Mouse (Mus musculus) regulatory T cell (primary cell): Measurements from ENCODE around the gene P3h4.

Experiments used
- in situ Hi-C: fragments of 300-600 bp; cut with MboI, MseI; formaldehyde crosslinking; loops from one replicate; pipeline ENCODE4 v1.15.1; 2025; ENCODE audit warnings: high pct_unique_total_duplicates

Gene P3h4

GRCm38 (mm10) chr11:100392958-100393357 is 21.7 kb downstream of the P3h4 start:
- in situ Hi-C loops: no loop called here

- in situ Hi-C loops: no loop called here
Observed at GRCm38 (mm10) chr11:100391884-100392345, 22.7 kb downstream of the P3h4 start.

DNA sequence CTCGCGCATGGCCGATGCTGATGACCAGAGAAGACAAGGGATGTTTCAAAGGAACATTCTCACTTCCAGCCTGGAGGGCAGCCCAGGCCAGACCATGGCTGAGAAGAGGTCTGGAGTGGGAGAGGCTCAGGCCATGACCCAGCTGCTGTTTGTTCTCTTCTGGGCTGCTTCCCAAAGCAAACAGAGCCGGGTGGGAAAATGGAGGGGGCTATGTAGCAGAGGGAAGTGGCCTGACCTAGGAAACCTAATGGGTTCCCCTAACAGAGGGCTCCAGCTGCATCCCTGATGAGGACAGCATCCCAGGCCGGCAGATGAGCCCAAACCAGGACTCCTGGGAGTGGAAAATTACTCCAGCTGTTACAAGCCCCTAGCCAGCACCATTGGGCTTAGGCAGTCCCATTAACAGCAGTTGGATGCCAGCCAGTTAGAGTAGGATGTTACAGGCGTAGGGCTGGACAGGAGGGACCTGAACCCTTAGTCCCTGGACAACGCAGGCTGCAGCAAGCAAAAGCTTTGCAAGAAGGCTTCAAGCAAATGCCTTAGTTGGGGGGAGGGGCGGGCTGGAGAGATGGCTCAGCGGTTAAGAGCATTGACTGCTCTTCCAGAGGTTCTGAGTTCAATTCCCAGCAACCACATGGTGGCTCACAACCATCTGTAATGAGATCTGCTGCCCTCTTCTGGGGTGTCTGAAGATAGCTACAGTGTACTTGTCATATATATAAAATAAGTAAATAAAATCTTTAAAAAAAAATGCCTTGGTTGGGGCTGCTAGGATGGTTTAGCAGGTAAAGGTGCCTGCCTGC is 23.4 kb downstream of the P3h4 start:
- in situ Hi-C loops: no loop called here

GRCm38 (mm10) chr11:100389931-100390445 is 24.6 kb downstream of the P3h4 start:
- in situ Hi-C loops: no loop called here

DNA sequence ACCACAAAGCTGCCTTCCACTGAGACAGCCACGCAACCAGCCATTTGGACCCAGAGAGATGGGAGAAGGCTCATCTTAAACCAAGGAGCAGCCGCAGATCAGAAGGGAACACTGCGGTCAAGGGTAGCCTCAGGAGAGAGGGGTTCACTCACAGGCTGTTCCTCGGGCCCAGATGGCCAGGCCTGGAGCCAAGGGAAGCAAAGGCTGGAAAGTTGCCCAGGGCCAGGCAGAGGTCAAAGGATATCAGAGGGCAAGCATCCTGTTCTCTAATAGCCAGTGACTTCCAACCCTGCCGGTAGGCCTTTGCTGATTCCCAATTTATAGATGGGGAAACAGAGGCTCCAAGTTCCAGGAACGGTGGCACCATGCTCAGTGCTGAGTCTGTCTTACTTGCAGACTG is 26.0 kb downstream of the P3h4 start:
- in situ Hi-C loops: no loop called here

GRCm38 (mm10) chr11:100387589-100388375 is 26.9 kb downstream of the P3h4 start:
- in situ Hi-C loops: no loop called here

- in situ Hi-C loops: no loop called here
Observed at GRCm38 (mm10) chr11:100387111-100387510, 27.5 kb downstream of the P3h4 start.

- in situ Hi-C loops: no loop called here
Observed at GRCm38 (mm10) chr11:100386586-100386985, 28.1 kb downstream of the P3h4 start.

DNA sequence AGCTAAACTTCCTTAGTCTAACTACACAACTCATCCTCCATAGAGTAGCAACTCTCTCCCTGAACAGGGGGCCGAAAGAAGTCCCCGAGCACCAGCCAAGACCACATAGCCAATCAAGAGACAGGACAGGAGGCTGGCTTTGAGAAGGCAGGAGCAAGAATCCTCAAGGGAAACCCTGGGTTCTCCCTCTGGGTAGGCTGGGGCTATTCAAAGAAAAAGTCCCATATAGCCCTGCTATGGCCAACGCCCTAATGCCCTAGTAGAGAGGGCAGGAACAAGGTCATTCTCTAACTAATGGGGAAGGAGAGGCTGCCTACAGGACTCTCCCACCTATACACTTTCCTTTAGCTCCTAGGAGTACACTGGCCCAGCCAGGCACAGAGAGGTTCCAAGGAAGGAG is 29.6 kb downstream of the P3h4 start:
- in situ Hi-C loops: no loop called here

GRCm38 (mm10) chr11:100382682-100383081 is 32.0 kb downstream of the P3h4 start:
- in situ Hi-C loops: no loop called here

DNA sequence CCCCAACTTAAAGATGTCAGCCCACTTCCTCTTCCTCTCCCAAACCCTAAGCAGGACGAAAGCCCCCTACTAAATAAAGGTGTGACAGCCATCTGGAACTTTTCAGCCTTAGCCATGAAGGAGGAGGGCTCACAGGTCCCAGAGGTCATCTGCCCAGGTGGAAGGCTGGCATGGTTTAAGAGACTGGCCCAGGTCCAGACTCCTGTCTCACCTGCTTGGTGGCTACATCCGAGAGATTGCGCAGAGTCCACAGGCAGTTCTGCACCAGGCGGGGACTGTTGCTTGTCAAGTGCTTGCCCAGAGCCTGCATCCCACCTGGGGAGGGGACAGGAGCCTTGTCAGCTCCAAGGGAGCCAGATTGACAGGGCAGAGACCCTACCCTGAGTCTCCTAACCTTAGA is 35.3 kb downstream of the P3h4 start:
- in situ Hi-C loops: no loop called here

- in situ Hi-C loops: no loop called here
Observed at GRCm38 (mm10) chr11:100378446-100378845, 36.2 kb downstream of the P3h4 start.

DNA sequence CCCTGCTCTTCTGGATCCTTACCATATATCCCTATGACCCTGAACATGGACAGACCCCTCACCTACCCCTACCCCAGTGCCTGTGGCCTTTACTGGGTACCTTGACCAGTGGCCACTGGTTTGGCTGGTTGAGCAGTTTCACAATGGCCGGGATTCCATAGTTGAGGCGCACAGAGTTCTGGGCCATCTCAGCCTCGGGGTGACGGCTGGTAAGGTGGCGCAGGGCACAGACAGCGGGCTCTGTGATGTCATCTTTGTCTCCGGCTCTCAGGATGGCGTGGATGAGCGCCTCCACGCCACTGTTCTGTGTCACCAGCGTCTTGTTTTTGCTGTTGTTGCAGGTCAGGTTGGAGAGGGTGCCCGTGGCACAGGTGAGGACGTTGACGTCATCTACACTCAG is 36.6 kb downstream of the P3h4 start:
- in situ Hi-C loops: no loop called here

DNA sequence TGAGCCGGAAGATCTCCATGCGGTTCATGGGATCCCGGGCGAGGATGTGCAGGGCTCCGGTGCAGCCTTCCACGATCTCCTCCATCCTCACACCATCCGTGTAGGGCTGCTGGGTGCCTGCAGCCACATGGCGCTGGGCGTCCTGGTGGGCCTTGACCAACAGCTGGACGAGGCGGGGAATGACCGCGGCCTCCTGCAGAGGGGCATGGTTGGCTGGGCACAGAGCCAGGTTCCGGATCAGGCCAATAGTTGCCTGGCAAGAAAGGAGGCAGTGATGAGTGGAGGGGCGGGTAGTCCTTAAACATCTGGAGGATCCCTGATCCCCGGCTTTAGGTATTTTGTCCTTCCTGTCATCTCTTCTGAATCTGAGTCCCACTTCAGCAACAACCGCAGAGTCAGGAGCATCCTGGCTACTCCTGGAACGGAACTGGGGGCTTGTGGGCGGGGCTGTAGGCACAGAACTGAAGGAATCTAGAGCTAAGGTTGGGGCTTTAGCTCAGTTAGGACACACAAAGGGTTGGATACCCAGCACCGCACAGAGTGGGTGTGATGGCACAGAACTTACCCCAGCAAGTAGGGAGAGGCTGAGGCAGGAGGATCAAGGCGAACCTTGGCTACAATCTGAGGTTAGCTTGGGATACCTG is 37.8 kb downstream of the P3h4 start:
- in situ Hi-C loops: no loop called here

- in situ Hi-C loops: no loop called here
Observed at GRCm38 (mm10) chr11:100376005-100376404, 38.6 kb downstream of the P3h4 start.

- in situ Hi-C loops: no loop called here
Observed at GRCm38 (mm10) chr11:100375127-100375526, 39.5 kb downstream of the P3h4 start.

- in situ Hi-C loops: no loop called here
Observed at GRCm38 (mm10) chr11:100371981-100372558, 42.6 kb downstream of the P3h4 start.

- in situ Hi-C loops: loop anchor here (5.0 kb wide), 1 partner anchor 37 kb away; no protein-coding TSS in a partner anchor
Observed at GRCm38 (mm10) chr11:100369822-100370221, 44.8 kb downstream of the P3h4 start.

- in situ Hi-C loops: loop anchor here (5.0 kb wide), 1 partner anchor 38 kb away; no protein-coding TSS in a partner anchor
Observed at GRCm38 (mm10) chr11:100369145-100369544, 45.5 kb downstream of the P3h4 start.

DNA sequence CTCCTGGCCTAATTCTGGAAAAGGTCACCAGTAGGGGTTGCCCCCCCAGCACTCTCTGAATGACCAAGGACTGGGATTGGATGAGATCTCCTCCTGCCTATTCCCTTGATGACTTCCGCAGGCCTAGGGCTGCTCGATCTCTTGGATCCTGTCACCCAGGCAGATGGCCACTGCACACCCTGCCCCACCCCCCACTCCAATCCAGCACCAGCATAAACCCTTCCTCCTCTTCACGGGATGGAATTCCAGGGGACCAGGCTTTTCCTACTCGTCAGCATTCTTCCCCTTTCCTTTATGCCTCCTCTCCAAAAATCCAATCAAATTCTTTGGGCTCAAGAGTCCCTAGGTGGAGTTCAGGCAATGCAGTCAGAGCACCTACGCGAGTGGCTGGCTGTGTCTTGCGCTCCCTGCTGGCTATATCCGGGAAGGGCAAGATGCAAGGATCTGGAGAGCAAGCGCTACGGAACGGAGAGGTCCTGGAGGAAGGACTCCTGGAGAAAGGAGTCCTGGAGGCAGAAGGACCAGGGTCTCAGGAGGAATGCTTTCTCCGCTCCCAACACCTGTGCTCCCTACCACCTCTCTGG is 51.6 kb downstream of the P3h4 start:
- in situ Hi-C loops: no loop called here
